10 mouse cellular contexts compared by ENCODE assay signal in genomic region chr11:72205256-72205655, GRCm38 (mm10). TPM values are rescaled to one million over a fixed set of nuclear protein-coding genes. Genes with fewer than 3 reads are reported as not detected.
DNase-seq lines count a peak whose midpoint lies in the region; ATAC-seq and TF ChIP-seq lines count a peak whose summit lies in the region.
"Had no signal": no experiment of that assay in that cellular context is flagged by ENCODE, and none has a peak within 500 bp of the region (broad histone marks: within the 10 kb centered on the region; RNA-seq: fewer than 3 reads in every experiment).

No protein-coding gene starts in this region.

- H3K27me3 ChIP-seq in lung, embryonic 16.5 days (ENCODE audit: control insufficient read depth, insufficient read depth, low read depth, low read length), result no peaks in the 10 kb centered on the region
- H3K27me3 ChIP-seq in forebrain, embryonic 11.5 days (ENCODE audit: control insufficient read depth, insufficient read depth, low read length), result no peaks in the 10 kb centered on the region
- H3K27me3 ChIP-seq in hindbrain, postnatal 0 days (ENCODE audit: insufficient read depth, low read length), result no peaks in the 10 kb centered on the region
- H3K27me3 ChIP-seq in neural tube, embryonic 12.5 days (replicated peaks), result no peaks in the 10 kb centered on the region
- H3K27me3 ChIP-seq: Patski had no signal

- no peaks in the 10 kb centered on the region; the same call in 1 of the 2 replicates for H3K36me3 ChIP-seq in lung, embryonic 16.5 days (ENCODE audit: control insufficient read depth, insufficient read depth, low read length)
- no peaks in the 10 kb centered on the region; the same call in 1 of the 2 replicates for H3K36me3 ChIP-seq in forebrain, embryonic 11.5 days (ENCODE audit: control insufficient read depth, insufficient read depth, low read length)
- peaks cover 14% of the 10 kb centered on the region for H3K36me3 ChIP-seq in hindbrain, postnatal 0 days (ENCODE audit: insufficient read depth, low read length)
- H3K36me3 ChIP-seq in neural tube, embryonic 12.5 days, result peaks cover 23% of the 10 kb centered on the region

- no peak for ATAC-seq in lung, embryonic 16.5 days (ENCODE audit: low read depth)
- no peak for ATAC-seq in forebrain, embryonic 11.5 days (replicated peaks; ENCODE audit: low FRiP score)
- ATAC-seq in hindbrain, postnatal 0 days, result no peak
- no peak for ATAC-seq in neural tube, embryonic 12.5 days (ENCODE audit: low FRiP score, low read depth)

- no peak for TF ChIP-seq CTCF in hindbrain, postnatal 0 days (IDR thresholded peaks at IDR 0.05; ENCODE audit: low read depth)

- 0 out of 2 replicates have a peak overlapping the region, but pooled peaks have one; percentile 2 for H3K9ac ChIP-seq in lung, embryonic 16.5 days (ENCODE audit: low read length)
- no peak overlapping the region; the same call in 1 of the 2 replicates for H3K9ac ChIP-seq in forebrain, embryonic 11.5 days (ENCODE audit: low read length)
- 0 out of 2 replicates have a peak overlapping the region, but pooled peaks have one; percentile 79 for H3K9ac ChIP-seq in hindbrain, postnatal 0 days (replicated peaks; ENCODE audit: low read length)
- peak overlapping the region; percentile 71; the same call in 1 of the 2 replicates for H3K9ac ChIP-seq in neural tube, embryonic 12.5 days

- H3K4me2 ChIP-seq in lung, embryonic 16.5 days (ENCODE audit: low read depth, low read length), result no peak overlapping the region
- 0 out of 2 replicates have a peak overlapping the region, but pooled peaks have one; percentile 89 for H3K4me2 ChIP-seq in forebrain, embryonic 11.5 days (ENCODE audit: low read depth, low read length, severe bottlenecking)
- H3K4me2 ChIP-seq in hindbrain, postnatal 0 days (ENCODE audit: low read depth, low read length), result peak overlapping the region; percentile 80
- peak overlapping the region; percentile 72 for H3K4me2 ChIP-seq in neural tube, embryonic 12.5 days (replicated peaks)

- no peak overlapping the region for H3K4me3 ChIP-seq in lung, embryonic 16.5 days (ENCODE audit: low read length)
- H3K4me3 ChIP-seq in forebrain, embryonic 11.5 days (ENCODE audit: low read depth, low read length), result no peak overlapping the region
- H3K4me3 ChIP-seq in hindbrain, postnatal 0 days (ENCODE audit: low read length), result peak overlapping the region; percentile 87
- H3K4me3 ChIP-seq in neural tube, embryonic 12.5 days, result no peak overlapping the region

- no peak for DNase-seq in lung, postnatal 4 days
- no peak for DNase-seq in forebrain, embryonic 11.5 days (ENCODE audit: low spot score)
- DNase-seq in hindbrain, postnatal 0 days (ENCODE audit: low spot score), result no peak
- no peak for DNase-seq in lung, postnatal 25 days (ENCODE audit: low spot score)
- no peak for DNase-seq in kidney, adult 8-10 months
- DNase-seq: gastrocnemius, postnatal 10 days; kidney, postnatal 4 days had no signal

- peaks cover 15% of the 10 kb centered on the region for H3K4me1 ChIP-seq in lung, embryonic 16.5 days (replicated peaks; ENCODE audit: control insufficient read depth, insufficient read depth, low read length)
- peaks cover 9% of the 10 kb centered on the region for H3K4me1 ChIP-seq in forebrain, embryonic 11.5 days (replicated peaks; ENCODE audit: control insufficient read depth, insufficient read depth, low read length)
- peaks cover 19% of the 10 kb centered on the region for H3K4me1 ChIP-seq in hindbrain, postnatal 0 days (ENCODE audit: insufficient read depth, low read length)
- H3K4me1 ChIP-seq in neural tube, embryonic 12.5 days, result peaks cover 23% of the 10 kb centered on the region

- no peak overlapping the region for H3K27ac ChIP-seq in lung, embryonic 16.5 days (ENCODE audit: low read length)
- H3K27ac ChIP-seq in forebrain, embryonic 11.5 days (ENCODE audit: low read depth, low read length), result no peak overlapping the region
- H3K27ac ChIP-seq in hindbrain, postnatal 0 days, result no peak overlapping the region; the same call in 1 of the 2 replicates
- no peak overlapping the region for H3K27ac ChIP-seq in neural tube, embryonic 12.5 days

- H3K9me3 ChIP-seq in lung, embryonic 16.5 days (ENCODE audit: control insufficient read depth, low read length), result no peaks in the 10 kb centered on the region
- H3K9me3 ChIP-seq in forebrain, embryonic 11.5 days (ENCODE audit: control insufficient read depth, low read length), result no peaks in the 10 kb centered on the region
- H3K9me3 ChIP-seq in hindbrain, postnatal 0 days (ENCODE audit: low read length), result no peaks in the 10 kb centered on the region
- H3K9me3 ChIP-seq in neural tube, embryonic 12.5 days, result no peaks in the 10 kb centered on the region

- 81% methylated on average over 6 of the region's 6 CpGs for WGBS in lung, embryonic 16.5 days
- WGBS in forebrain, embryonic 11.5 days, result 84% methylated on average over 6 of the region's 6 CpGs
- 84% methylated on average over 6 of the region's 6 CpGs for WGBS in hindbrain, postnatal 0 days
- WGBS in neural tube, embryonic 12.5 days, result 87% methylated on average over 6 of the region's 6 CpGs

RNA-seq across cellular contexts. Expression of gene Gm43951, which starts 1.4 kb away (rescaled TPM):
- polyA plus RNA-seq in lung, embryonic 16.5 days (2015; fragmentation: Nextera tagmentation; extraction: Ambion mirVana), result 0.11 and 0.16 TPM in 2 replicates
- 0.27 and 0.31 TPM in 2 replicates for polyA plus RNA-seq in forebrain, embryonic 11.5 days (2014; fragmentation: Nextera tagmentation; extraction: Ambion mirVana)
- 1.7 and 1.8 TPM in 2 replicates for total RNA-seq in hindbrain, postnatal 0 days (2014; rRNA removed)
- 1.2 and 1.4 TPM in 2 replicates for polyA plus RNA-seq in hindbrain, postnatal 0 days (2015; fragmentation: Nextera tagmentation; extraction: Ambion mirVana)
- 0.74 and 1.3 TPM in 2 replicates for polyA plus RNA-seq in neural tube, embryonic 12.5 days (2016; fragmentation: Nextera tagmentation; extraction: Ambion mirVana)

RNA-seq across cellular contexts. Expression of gene 4933427D14Rik, which starts 2.0 kb away (rescaled TPM):
- polyA plus RNA-seq in lung, embryonic 16.5 days (2015; fragmentation: Nextera tagmentation; extraction: Ambion mirVana), result 16.1 and 17.0 TPM in 2 replicates
- 18.7 and 19.2 TPM in 2 replicates for polyA plus RNA-seq in forebrain, embryonic 11.5 days (2014; fragmentation: Nextera tagmentation; extraction: Ambion mirVana)
- 12.0 and 14.4 TPM in 2 replicates for total RNA-seq in hindbrain, postnatal 0 days (2014; rRNA removed)
- polyA plus RNA-seq in hindbrain, postnatal 0 days (2015; fragmentation: Nextera tagmentation; extraction: Ambion mirVana), result 17.0 and 17.2 TPM in 2 replicates
- 18.3 and 25.0 TPM in 2 replicates for polyA plus RNA-seq in neural tube, embryonic 12.5 days (2016; fragmentation: Nextera tagmentation; extraction: Ambion mirVana)

RNA-seq across cellular contexts. Expression of gene Txndc17, which starts 2.1 kb away (rescaled TPM):
- polyA plus RNA-seq in lung, embryonic 16.5 days (2015; fragmentation: Nextera tagmentation; extraction: Ambion mirVana), result 178 TPM in 2 replicates
- 147 and 156 TPM in 2 replicates for polyA plus RNA-seq in forebrain, embryonic 11.5 days (2014; fragmentation: Nextera tagmentation; extraction: Ambion mirVana)
- total RNA-seq in hindbrain, postnatal 0 days (2014; rRNA removed), result 46.6 and 51.2 TPM in 2 replicates
- polyA plus RNA-seq in hindbrain, postnatal 0 days (2015; fragmentation: Nextera tagmentation; extraction: Ambion mirVana), result 161 and 162 TPM in 2 replicates
- 160 and 164 TPM in 2 replicates for polyA plus RNA-seq in neural tube, embryonic 12.5 days (2016; fragmentation: Nextera tagmentation; extraction: Ambion mirVana)

RNA-seq across cellular contexts. Expression of gene Med31, which starts 10.1 kb away (rescaled TPM):
- polyA plus RNA-seq in lung, embryonic 16.5 days (2015; fragmentation: Nextera tagmentation; extraction: Ambion mirVana), result 48.1 and 51.4 TPM in 2 replicates
- 47.3 and 48.7 TPM in 2 replicates for polyA plus RNA-seq in forebrain, embryonic 11.5 days (2014; fragmentation: Nextera tagmentation; extraction: Ambion mirVana)
- total RNA-seq in hindbrain, postnatal 0 days (2014; rRNA removed), result 11.0 and 20.3 TPM in 2 replicates
- 39.5 and 44.5 TPM in 2 replicates for polyA plus RNA-seq in hindbrain, postnatal 0 days (2015; fragmentation: Nextera tagmentation; extraction: Ambion mirVana)
- polyA plus RNA-seq in neural tube, embryonic 12.5 days (2016; fragmentation: Nextera tagmentation; extraction: Ambion mirVana), result 54.7 and 56.5 TPM in 2 replicates
